Mouse (Mus musculus) lung, postnatal 25 days (tissue): ENCODE measurements around the gene Tspan7.

Experiments used
- DNase-seq: peaks from one replicate; pipeline ENCODE4 v3.0.0; 2022; ENCODE audit warnings: low spot score

Gene Tspan7

DNA sequence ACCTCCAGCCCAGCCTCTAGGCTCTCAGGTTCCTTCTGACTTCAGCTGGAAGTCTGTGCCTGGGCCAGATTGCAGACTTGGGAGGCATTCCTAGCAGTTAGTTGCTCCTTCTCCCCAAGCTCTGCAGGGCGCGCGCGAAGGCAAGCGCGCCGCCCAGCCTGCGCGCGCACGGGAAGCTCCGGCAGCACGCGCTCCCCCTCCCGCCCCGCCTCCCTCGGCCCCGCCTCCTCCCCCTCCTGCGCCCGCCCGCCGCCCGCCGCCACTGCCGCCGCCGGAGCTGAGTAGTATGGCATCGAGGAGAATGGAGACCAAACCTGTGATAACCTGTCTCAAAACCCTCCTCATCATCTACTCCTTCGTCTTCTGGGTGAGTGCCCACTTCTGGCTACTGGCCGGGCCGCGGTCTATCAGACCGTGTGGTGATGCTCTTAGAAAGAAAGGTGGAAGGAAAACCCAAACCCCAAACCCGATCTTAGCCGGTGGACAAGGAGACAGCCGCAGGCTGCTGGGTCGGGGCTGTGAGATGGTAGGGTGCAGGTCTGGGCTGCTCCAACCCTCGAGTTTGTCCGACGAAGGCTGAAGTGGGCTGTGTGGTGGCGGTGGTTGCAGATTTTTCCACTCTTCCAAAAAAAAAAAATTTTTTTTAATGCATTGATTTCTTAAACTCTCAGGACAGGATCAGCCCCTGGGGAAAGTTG is at the start of gene Tspan7:
Gene Tspan7, plus strand, starts transcription at position 287 of the 698 bp plus-strand sequence.
- DNase-seq: peak; percentile 34

DNA sequence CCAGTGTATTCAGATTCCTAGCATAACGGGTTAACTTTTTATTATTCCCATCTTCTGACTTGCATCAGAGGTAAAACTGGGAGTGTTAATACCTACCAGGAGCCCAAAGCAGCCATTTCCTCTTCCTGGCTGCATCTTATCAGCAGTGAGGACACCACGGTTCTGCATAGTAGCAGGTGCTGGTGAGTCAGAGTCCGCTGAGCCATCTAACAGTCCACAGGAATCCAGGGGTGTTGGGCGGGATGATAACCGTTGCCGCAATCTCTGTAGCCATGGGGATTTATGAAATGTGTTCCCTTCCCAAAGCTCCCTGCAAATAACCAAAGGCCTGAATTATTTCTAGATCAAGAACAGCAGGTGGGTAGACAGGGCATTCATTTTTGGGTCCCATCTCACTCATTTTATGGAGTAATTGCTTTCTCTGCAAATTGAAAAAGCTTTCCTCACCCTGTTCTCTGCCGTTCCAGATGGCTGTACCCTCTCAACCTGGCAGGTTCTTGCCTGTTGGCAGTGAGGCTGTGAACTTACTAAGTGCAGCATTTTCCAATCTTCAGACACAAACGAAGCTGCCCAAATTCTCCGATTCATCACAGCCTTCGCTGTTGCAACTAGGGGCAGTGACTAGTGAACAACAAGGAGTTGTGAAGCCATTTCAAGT is 35.5 kb upstream of the Tspan7 start:
- DNase-seq: no peak

- no peak for DNase-seq
These were observed 34.6 kb upstream of the Tspan7 start for GRCm38 (mm10) chrX:10450143-10451060.

DNA sequence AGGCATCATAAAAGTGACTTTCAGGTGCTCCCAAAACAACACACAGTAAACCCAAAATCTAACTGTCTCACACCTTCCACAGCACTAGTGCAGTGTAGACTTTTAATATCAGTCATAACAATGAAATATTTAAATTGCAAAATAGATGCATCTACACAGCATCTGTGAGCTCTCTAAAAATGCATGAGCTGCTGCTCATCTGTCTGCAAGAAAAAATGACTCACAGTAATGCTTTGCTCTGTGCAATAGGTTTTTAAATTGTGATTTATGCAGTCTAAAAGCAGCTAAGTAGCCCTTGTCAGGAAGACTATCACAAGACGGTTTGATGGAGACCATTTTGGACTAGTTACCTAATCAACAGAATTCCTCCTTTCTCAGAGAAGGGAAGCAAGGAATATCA is 31.2 kb upstream of the Tspan7 start:
- no peak for DNase-seq

DNA sequence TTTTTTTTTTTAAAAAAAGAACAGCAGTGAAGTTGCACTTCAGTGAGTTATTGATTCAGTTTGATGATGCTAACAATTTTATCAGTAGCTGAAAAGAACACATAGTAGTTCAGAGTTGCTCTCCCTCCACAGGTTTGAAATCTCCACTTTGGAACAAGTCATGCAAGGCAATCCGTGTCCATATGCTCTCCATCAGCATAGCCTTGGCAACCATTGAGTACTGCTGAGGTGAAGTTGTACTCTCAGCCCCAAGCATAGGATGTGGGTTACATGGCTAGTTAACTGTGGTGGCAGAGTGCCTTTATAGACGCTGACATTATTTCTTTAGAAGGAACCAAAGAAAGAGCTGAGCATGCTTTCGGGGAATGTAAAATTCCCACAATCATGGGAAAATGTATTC is 27.7 kb upstream of the Tspan7 start:
- no peak for DNase-seq

DNA sequence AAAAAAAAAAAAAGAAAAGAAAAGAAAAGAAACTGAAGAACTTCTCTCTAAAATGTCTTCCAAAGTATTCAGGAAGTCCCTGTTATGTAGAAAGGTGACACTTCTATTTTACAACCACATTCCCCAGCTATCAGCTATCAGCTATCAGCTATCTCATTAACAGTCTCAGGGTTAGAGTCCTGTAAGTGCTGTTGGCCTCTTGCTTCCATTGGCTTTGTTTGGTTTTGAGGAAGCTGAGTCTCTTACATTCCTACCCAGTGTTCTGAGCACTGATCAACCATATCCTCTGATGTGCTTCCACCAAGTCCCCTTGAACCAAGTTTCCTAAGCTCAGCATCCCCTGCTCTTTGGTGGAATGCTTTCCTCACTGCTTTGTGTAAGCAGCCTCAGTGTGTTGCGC is 7.9 kb upstream of the Tspan7 start:
- no peak for DNase-seq

DNA sequence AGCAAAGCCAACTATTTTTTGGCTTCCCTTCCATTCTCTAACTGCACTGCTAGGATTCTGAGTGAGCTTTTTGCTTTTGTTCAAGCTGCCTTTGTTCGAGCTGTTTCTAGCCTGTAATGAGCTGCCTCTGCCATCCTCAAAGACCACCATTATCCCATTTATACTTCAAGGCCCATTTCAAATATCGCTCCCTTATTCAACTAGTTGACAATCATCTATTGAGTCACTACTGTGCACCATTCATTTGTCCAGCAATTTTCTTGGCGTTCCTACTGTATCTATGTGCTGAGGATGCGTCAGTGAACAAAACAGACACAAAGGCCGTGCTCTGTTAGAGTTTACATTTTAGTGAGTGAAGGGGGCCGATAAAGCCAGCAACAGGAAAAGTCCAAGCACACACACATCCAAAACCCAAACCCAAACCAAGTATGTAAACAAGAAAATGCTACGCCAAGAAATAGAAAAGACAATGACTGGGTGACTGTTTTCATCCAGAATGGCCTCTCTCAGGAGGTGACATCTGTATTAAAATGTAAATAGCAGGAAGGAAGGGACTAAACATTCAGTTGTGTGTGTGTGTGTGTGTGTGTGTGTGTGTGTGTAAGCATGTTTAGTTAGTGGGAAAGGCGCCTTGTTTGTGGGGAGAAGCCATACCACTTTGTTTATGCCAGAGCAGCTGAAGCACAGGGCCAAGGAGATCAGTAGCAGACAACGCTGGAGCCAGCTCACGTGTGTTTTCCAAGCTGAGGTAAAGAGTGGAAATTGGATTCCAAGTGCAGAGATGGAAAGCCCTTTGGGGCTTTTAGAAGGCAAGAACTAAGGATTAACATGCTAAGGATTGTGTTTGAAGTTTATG is 5.7 kb upstream of the Tspan7 start:
- peak; percentile 29 for DNase-seq

DNA sequence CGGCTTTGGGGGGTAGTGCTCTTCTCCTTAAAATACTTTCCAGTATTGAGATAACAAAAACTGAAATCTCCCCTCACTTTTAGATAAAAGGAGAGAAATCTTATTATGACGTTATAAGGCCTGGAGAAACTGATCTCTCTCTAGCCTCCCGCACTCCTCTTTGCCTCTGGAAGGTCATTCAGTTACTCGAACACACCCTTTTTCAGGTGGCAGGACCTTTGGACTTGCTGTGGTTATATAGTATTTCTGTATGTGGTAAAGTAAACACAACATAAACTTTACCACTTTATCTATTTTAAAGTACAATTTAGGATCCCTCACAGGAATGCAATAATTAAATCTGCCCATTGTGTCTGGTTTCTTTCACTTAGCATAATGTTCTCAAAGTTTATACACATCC is 5.0 kb upstream of the Tspan7 start:
- no peak for DNase-seq

GRCm38 (mm10) chrX:10485664-10486211 is 780 bp downstream of the Tspan7 start:
- DNase-seq: peak; percentile 22

DNA sequence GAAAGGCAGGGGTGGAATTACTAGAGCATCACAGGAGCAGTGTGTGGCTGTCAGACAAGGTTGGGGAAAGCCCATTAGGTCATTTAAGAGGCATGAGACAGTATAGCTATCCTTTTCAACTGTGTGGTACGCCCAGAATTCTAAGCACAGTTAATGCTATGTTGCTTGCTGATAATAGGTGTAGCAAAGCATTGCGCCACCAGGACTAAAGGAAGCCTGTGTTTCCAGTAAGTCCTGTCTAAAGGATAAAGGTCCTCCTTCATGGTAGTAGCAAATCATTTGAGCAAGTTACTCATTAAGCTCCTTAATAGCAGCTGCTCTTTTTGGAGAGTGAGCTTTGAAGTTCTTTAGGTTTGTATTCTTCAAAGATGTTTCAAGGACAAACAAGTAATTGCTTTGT is 13.6 kb downstream of the Tspan7 start:
- no peak for DNase-seq

GRCm38 (mm10) chrX:10502616-10503015 is 17.7 kb downstream of the Tspan7 start:
- DNase-seq: no peak

DNA sequence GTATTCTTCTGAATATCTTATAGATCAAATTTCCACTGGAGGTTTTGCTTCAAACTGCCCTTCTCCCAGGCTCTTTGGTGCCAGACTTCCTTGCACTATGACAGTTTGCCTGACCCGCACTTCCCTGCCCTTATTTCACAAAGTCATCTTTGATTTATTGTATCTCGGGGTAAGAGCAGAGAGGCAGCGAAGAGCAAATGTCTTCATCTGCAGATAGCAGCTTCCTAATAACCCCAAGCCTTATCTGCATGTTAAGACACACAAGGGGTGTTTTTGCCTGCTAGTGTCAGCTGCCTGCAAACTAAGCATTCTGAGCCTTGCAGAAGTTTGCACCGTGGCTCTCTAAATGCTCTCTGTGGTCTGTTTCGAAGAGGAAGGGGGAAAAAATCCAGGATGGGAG is 29.5 kb downstream of the Tspan7 start:
- no peak for DNase-seq

- DNase-seq: no peak
These were observed 30.0 kb downstream of the Tspan7 start for GRCm38 (mm10) chrX:10514971-10515370.

- no peak for DNase-seq
These were observed 31.5 kb downstream of the Tspan7 start for GRCm38 (mm10) chrX:10516448-10516847.

GRCm38 (mm10) chrX:10516925-10517324 is 32.0 kb downstream of the Tspan7 start:
- DNase-seq: no peak

DNA sequence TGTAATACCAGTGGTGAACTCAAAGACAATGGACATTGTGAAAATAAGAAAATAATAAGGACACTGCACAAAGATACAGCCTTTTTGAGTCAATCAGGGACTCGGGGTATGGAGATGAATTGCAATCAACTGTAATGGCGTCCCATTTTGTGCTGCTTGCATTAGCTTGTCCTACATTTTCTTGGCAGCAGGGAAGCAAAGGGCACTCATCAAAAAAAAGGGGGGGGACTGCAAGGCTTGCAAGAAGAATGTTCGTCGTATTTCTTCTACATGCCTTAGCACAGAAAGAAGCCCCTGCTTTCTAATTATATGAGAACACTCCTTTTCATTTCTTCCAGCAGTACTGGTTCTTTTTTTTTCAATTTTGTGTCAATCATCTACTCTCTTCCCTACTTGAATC is 32.8 kb downstream of the Tspan7 start:
- no peak for DNase-seq

DNA sequence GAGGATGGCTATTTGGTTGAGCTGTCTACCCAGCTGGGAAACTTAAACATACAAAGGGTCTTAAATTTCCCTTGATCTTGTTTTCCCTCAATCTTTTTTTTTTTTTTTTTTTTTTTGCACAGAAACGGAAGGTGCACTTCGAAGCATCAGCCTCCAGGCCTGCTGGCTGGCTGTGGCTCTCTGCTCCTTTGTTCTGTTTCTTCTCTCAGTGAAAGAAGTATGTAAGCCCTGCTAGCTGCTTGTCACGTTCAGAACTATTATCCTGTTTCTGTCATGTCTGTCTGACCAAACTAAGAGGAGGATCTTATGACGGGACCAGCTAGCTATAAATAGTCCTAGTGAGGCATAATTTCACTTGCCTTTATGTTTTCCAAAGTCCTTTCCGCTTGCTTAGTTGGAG is 33.6 kb downstream of the Tspan7 start:
- DNase-seq: no peak

- DNase-seq: no peak
These were observed 50.5 kb downstream of the Tspan7 start for GRCm38 (mm10) chrX:10535450-10535849.

DNA sequence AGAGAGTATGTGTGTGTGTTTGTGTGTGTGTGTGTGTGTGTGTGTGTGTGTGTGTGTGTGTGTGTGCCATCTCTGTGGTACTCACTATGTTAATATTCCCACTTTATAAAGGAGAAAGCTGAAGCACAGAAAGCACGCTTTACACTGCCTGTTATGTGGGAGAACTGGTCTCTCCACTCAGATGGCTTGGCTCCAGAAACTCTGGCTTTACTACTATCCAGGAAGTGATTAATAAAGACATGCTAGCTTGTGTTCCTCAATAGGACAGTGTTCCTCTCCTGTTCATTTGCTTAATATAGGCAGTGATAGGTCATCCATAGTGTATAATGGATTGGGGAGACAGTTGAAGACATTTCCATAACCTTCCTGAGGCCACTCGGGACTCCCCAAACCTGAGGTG is 54.1 kb downstream of the Tspan7 start:
- peak; percentile 35 for DNase-seq

- no peak for DNase-seq
These were observed 54.7 kb downstream of the Tspan7 start for GRCm38 (mm10) chrX:10539482-10540166.

GRCm38 (mm10) chrX:10546840-10547239 is 61.9 kb downstream of the Tspan7 start:
- DNase-seq: no peak
